Mouse (Mus musculus) MEL (cell line): ENCODE measurements around the gene Pitpnc1. TPM values are rescaled to one million over a fixed set of nuclear protein-coding genes. Genes with fewer than 3 reads are reported as not detected.

Experiments used
- DNase-seq: peaks from one replicate; pipeline ENCODE4 v3.0.0; 2011; ENCODE audit warnings: low read depth, low spot score
- H3K27ac ChIP-seq: 2 replicates; pipeline ENCODE4 v1.5.1; 2012; ENCODE audit warnings: low read depth, mild to moderate bottlenecking, control low read depth, low read length, moderate library complexity; ENCODE audit not compliant: control insufficient read depth
- H3K27me3 ChIP-seq, 2 experiments: fragments of 150-350 bp in 1 of 2; sonication (generic) in 1 of 2; 2 replicates each; pipeline ENCODE4 v1.6.1; 2012; ENCODE audit warnings: low read length in 2 of 2, mild to moderate bottlenecking in 2 of 2, improper control_type of control experiment in 1 of 2, moderate library complexity in 1 of 2; ENCODE audit not compliant: insufficient read depth in 2 of 2, control insufficient read depth in 1 of 2
- H3K36me3 ChIP-seq, 2 experiments: 2 replicates each; pipeline ENCODE4 v1.6.1; 2012 to 2014; ENCODE audit warnings: low read length in 2 of 2, improper control_type of control experiment in 1 of 2, inconsistent platforms in 1 of 2, mild to moderate bottlenecking in 1 of 2; ENCODE audit not compliant: insufficient read depth in 2 of 2, control insufficient read depth in 1 of 2
- H3K4me1 ChIP-seq, 2 experiments: fragments of 150-350 bp in 1 of 2; sonication (generic) in 1 of 2; 2 replicates each; pipeline ENCODE4 v1.6.1; 2012; ENCODE audit warnings: low read length in 2 of 2, improper control_type of control experiment in 1 of 2, mild to moderate bottlenecking in 1 of 2; ENCODE audit not compliant: insufficient read depth in 2 of 2, control insufficient read depth in 1 of 2
- H3K4me3 ChIP-seq, 2 experiments: fragments of 150-350 bp in 1 of 2; sonication (generic) in 1 of 2; 2 replicates each; pipeline ENCODE4 v1.5.1; 2012; ENCODE audit warnings: low read depth in 2 of 2, low read length in 2 of 2, mild to moderate bottlenecking in 2 of 2, moderate library complexity in 2 of 2, control low read depth in 1 of 2, improper control_type of control experiment in 1 of 2; ENCODE audit not compliant: control insufficient read depth in 1 of 2, insufficient read depth in 1 of 2
- H3K79me2 ChIP-seq: 2 replicates; pipeline ENCODE4 v1.6.1; 2012; ENCODE audit warnings: mild to moderate bottlenecking, low read length, moderate library complexity; ENCODE audit not compliant: control insufficient read depth, poor library complexity, insufficient read depth
- H3K9ac ChIP-seq: 2 replicates; pipeline ENCODE4 v1.6.1; 2012; ENCODE audit warnings: low read depth, mild to moderate bottlenecking, control low read depth, low read length, moderate library complexity; ENCODE audit not compliant: control insufficient read depth, poor library complexity, severe bottlenecking
- H3K9me3 ChIP-seq: fragments of 150-350 bp; sonication (generic); replicated peaks from 2 replicates; pipeline ENCODE4 v1.6.1; 2012; ENCODE audit warnings: mild to moderate bottlenecking, low read length, improper control_type of control experiment, moderate library complexity; ENCODE audit not compliant: insufficient read depth
- CHD2 ChIP-seq: IDR thresholded peaks from 2 replicates; pipeline ENCODE4 v1.6.1; 2011; ENCODE audit warnings: low read length, improper control_type of control experiment
- ETS1 ChIP-seq: IDR thresholded peaks from 2 replicates; pipeline ENCODE4 v1.6.1; 2012; ENCODE audit warnings: low read depth, mild to moderate bottlenecking, inconsistent platforms, low read length, improper control_type of control experiment, moderate library complexity
- GABPA ChIP-seq: IDR thresholded peaks from 2 replicates; pipeline ENCODE4 v1.6.1; 2012; ENCODE audit warnings: low read depth, mild to moderate bottlenecking, inconsistent platforms, low read length, improper control_type of control experiment, moderate library complexity
- MYB ChIP-seq: IDR thresholded peaks from 2 replicates; pipeline ENCODE4 v1.6.1; 2011; ENCODE audit warnings: mild to moderate bottlenecking, low read depth, low read length, improper control_type of control experiment
- MYC ChIP-seq: IDR thresholded peaks from 2 replicates; pipeline ENCODE4 v1.6.1; 2011; ENCODE audit warnings: low read depth, mild to moderate bottlenecking, low read length, improper control_type of control experiment, moderate library complexity
- NELFE ChIP-seq: IDR thresholded peaks from 2 replicates; pipeline ENCODE4 v1.6.1; 2011; ENCODE audit warnings: low read depth, low read length, improper control_type of control experiment
- NRF1 ChIP-seq: IDR thresholded peaks from 2 replicates; pipeline ENCODE4 v1.6.1; 2014; ENCODE audit warnings: low read depth, mild to moderate bottlenecking, inconsistent platforms, low read length, improper control_type of control experiment, moderate library complexity; ENCODE audit not compliant: poor library complexity, insufficient read depth, severe bottlenecking
- POLR2AphosphoS2 ChIP-seq: IDR thresholded peaks from 2 replicates; pipeline ENCODE4 v1.6.1; 2011; ENCODE audit warnings: low read length, improper control_type of control experiment
- POLR2AphosphoS5 ChIP-seq: IDR thresholded peaks from 2 replicates; pipeline ENCODE4 v1.6.1; 2012; ENCODE audit warnings: low read depth, borderline replicate concordance, mild to moderate bottlenecking, inconsistent platforms, low read length, moderate library complexity, mixed read lengths
- RAD21 ChIP-seq: IDR thresholded peaks from 2 replicates; pipeline ENCODE4 v1.6.1; 2011; ENCODE audit warnings: mild to moderate bottlenecking, low read depth, low read length, improper control_type of control experiment
- SIN3A ChIP-seq: IDR thresholded peaks from 2 replicates; pipeline ENCODE4 v1.6.1; 2012; ENCODE audit warnings: low read length, improper control_type of control experiment, inconsistent platforms
- TCF12 ChIP-seq: IDR thresholded peaks from 2 replicates; pipeline ENCODE4 v1.6.1; 2014; ENCODE audit warnings: low read depth, mild to moderate bottlenecking, inconsistent platforms, low read length, improper control_type of control experiment, moderate library complexity
- UBTF ChIP-seq: IDR thresholded peaks from 2 replicates; pipeline ENCODE4 v1.6.1; 2012; ENCODE audit warnings: low read depth, mild to moderate bottlenecking, inconsistent platforms, low read length, improper control_type of control experiment, moderate library complexity, borderline replicate concordance; ENCODE audit not compliant: insufficient read depth
- USF2 ChIP-seq, 2 experiments: IDR thresholded peaks; 2 replicates each; pipeline ENCODE4 v1.6.1; 2011 to 2012; ENCODE audit warnings: improper control_type of control experiment in 2 of 2, low read length in 2 of 2, borderline replicate concordance in 1 of 2, inconsistent platforms in 1 of 2, low read depth in 1 of 2, mild to moderate bottlenecking in 1 of 2; ENCODE audit not compliant: insufficient read depth in 1 of 2
- ZC3H11A ChIP-seq: IDR thresholded peaks from 2 replicates; pipeline ENCODE4 v1.6.1; 2012; ENCODE audit warnings: low read depth, mild to moderate bottlenecking, inconsistent platforms, low read length, improper control_type of control experiment
- ZKSCAN1 ChIP-seq: IDR thresholded peaks from 2 replicates; pipeline ENCODE4 v1.6.1; 2012; ENCODE audit warnings: low read depth, mild to moderate bottlenecking, inconsistent platforms, low read length, improper control_type of control experiment, moderate library complexity
- ZNF384 ChIP-seq: IDR thresholded peaks from 2 replicates; pipeline ENCODE4 v1.6.1; 2012; ENCODE audit warnings: low read depth, mild to moderate bottlenecking, inconsistent platforms, low read length, improper control_type of control experiment
- polyA plus RNA-seq, 2 experiments: library from polyadenylated mRNA; stranded (reverse) in 1 of 2; unstranded in 1 of 2; fragments of >175 nt in 1 of 2; fragments of >200 nt in 1 of 2; gene quantifications; 2 replicates each; pipeline versions ENCODE4 v1.2.1 to v1.2.4; 2012; ENCODE audit warnings: low replicate concordance in 2 of 2, low read depth in 1 of 2; ENCODE audit not compliant: insufficient read length in 2 of 2, insufficient read depth in 1 of 2, missing spikeins in 1 of 2
- total RNA-seq: library from RNA; depleted of rRNA; stranded (reverse); fragments of 300-350 nt; gene quantifications from 2 replicates; pipeline ENCODE4 v1.2.3, GENCODE M21; 2012

The Pitpnc1 gene
- total and polyA plus RNA-seq, 3 experiments = 19.3 to 25.3 TPM; not detected in 1

- Histone ChIP-seq H3K79me2 (peaks cover 40% of the 10 kb centered on the region), H3K27ac (no peak overlapping the region), H3K4me1 (peaks cover 3 to 4% of the 10 kb centered on the region in 2 experiments; a peak in 3 of 4 replicates), H3K36me3 (peaks cover 6 to 8% of the 10 kb centered on the region in 2 experiments; a peak in 3 of 4 replicates), H3K9me3 (no peaks in the 10 kb centered on the region), H3K27me3 (no peaks in the 10 kb centered on the region), H3K9ac (no peak overlapping the region)
- DNase-seq = no peak
- TF ChIP-seq RAD21 = no peak
- no peak for TF ChIP-seq MYC
- no peak for TF ChIP-seq ZKSCAN1
- no peak for TF ChIP-seq ZC3H11A
- TF ChIP-seq TCF12 = no peak
- TF ChIP-seq ZNF384 = no peak
- TF ChIP-seq NELFE = no peak
- no peak for TF ChIP-seq GABPA
- no peak for TF ChIP-seq POLR2AphosphoS5
- TF ChIP-seq SIN3A = no peak
- TF ChIP-seq USF2 (IDR thresholded peaks at IDR 0.05; ENCODE audit: borderline replicate concordance in 1 of 2, insufficient read depth in 1 of 2, low read depth in 1 of 2, low read length in 2 of 2) = no peak
- no peak for TF ChIP-seq UBTF
- TF ChIP-seq, all 39 proteins: peak for 0
- no peak overlapping the region for H3K4me3 ChIP-seq
Measured at GRCm38 (mm10) chr11:107458986-107459385, 11.5 kb downstream of the Pitpnc1 start.

GRCm38 (mm10) chr11:107458286-107458685 lies 12.2 kb downstream of the Pitpnc1 start:
- no peak overlapping the region for H3K4me3 ChIP-seq
- no peak for DNase-seq
- peaks cover 39% of the 10 kb centered on the region for H3K79me2 ChIP-seq
- H3K27me3 ChIP-seq = no peaks in the 10 kb centered on the region
- no peak overlapping the region for H3K9ac ChIP-seq
- TF ChIP-seq ETS1 = no peak
- no peak for TF ChIP-seq ZNF384
- no peak for TF ChIP-seq MYB
- TF ChIP-seq MYC = no peak
- TF ChIP-seq POLR2AphosphoS2 = no peak
- peaks cover 3 to 4% of the 10 kb centered on the region in 2 experiments; a peak in 3 of 4 replicates for H3K4me1 ChIP-seq
- no peak overlapping the region for H3K27ac ChIP-seq
- H3K36me3 ChIP-seq = peaks cover 6 to 8% of the 10 kb centered on the region in 2 experiments; a peak in 3 of 4 replicates
- no peaks in the 10 kb centered on the region for H3K9me3 ChIP-seq

- TF ChIP-seq ZC3H11A (no peak), RAD21 (no peak), CHD2 (no peak), NRF1 (no peak), POLR2AphosphoS2 (no peak)
- TF ChIP-seq, all 39 proteins: peak for 0
- H3K9me3 ChIP-seq = no peaks in the 10 kb centered on the region
- H3K27me3 ChIP-seq = no peaks in the 10 kb centered on the region
- no peak for DNase-seq
- peaks cover under 1 to 5% of the 10 kb centered on the region in 2 experiments; a peak in 3 of 4 replicates for H3K4me1 ChIP-seq
- H3K4me3 ChIP-seq = no peak overlapping the region
- peaks cover 34% of the 10 kb centered on the region for H3K79me2 ChIP-seq
- H3K27ac ChIP-seq = no peak overlapping the region
- peaks cover 6 to 7% of the 10 kb centered on the region in 2 experiments; a peak in 3 of 4 replicates for H3K36me3 ChIP-seq
- no peak overlapping the region for H3K9ac ChIP-seq
Measured at GRCm38 (mm10) chr11:107457282-107457681, 13.2 kb downstream of the Pitpnc1 start.
